Mouse (Mus musculus) spleen, adult 2 months (tissue): Measurements from ENCODE around the gene Cdkl1.

ENCODE experiments used
- CTCF ChIP-seq: fragments of 200-500 bp; IDR thresholded peaks from 2 replicates; pipeline ENCODE4 v1.5.1; 2011; ENCODE audit warnings: mild to moderate bottlenecking, inconsistent platforms; ENCODE audit not compliant: insufficient read depth, insufficient read length, insufficient replicate concordance; ENCODE audit errors: extremely low read depth
- POLR2A ChIP-seq: fragments of 200-500 bp; IDR thresholded peaks from 2 replicates; pipeline ENCODE4 v1.6.1; 2011; ENCODE audit warnings: low read depth, low read length, inconsistent platforms

DNA sequence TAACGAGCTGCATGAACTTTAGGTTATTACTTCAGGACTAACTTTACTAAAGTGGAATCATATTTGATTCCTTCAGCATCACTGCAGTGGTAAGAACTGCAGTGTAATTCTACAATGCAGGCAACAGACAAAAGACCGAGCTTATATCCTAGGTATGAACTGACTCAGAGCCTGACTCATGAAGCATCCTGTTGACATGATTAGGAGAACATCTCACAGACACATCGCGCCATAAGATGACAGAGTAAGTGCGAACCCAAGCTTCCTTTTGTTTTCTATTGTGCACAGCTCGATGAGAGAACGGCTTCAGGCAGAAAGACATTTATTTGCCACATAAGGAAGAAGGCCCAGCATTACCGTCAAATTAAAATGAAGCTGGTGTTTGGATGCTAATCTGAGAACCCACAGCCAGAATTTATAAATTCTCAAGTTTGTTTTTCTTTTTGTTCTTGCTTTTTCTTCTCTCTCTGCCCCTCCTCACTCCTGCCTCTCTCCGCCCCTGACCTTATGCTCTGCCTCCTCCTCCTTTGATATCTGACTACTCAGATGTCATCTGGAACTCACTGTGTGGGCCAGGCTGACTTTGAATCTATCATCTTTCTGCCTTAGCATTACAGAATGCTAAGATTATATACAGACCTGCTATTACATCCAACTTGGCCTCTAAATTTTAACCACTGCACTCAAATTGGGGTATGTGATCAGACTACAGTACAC lies 34.0 kb upstream of the Cdkl1 start:
- no peak for TF ChIP-seq POLR2A
- no peak for TF ChIP-seq CTCF
